Mouse (Mus musculus) MEL (cell line): ENCODE data around the gene Slain1.

ENCODE experiments used
- BHLHE40 ChIP-seq: IDR thresholded peaks from 2 replicates; pipeline ENCODE4 v1.6.1; 2012; ENCODE audit warnings: low read depth, mild to moderate bottlenecking, inconsistent platforms, low read length, improper control_type of control experiment, borderline replicate concordance
- CTCF ChIP-seq, 3 experiments: IDR thresholded peaks in 2 of 3; conservative IDR thresholded peaks in 1 of 3; 2 replicates each; pipeline ENCODE4 v1.5.1; 2011 to 2012; ENCODE audit warnings: low read length in 3 of 3, low read depth in 2 of 3, mild to moderate bottlenecking in 2 of 3, improper control_type of control experiment in 1 of 3, inconsistent platforms in 1 of 3, mixed read lengths in 1 of 3, moderate library complexity in 1 of 3; ENCODE audit not compliant: control insufficient read depth in 1 of 3, insufficient read depth in 1 of 3, poor library complexity in 1 of 3, severe bottlenecking in 1 of 3
- ELF1 ChIP-seq: IDR thresholded peaks from 2 replicates; pipeline ENCODE4 v1.6.1; 2014; ENCODE audit warnings: low read depth, mild to moderate bottlenecking, inconsistent platforms, low read length, improper control_type of control experiment, moderate library complexity
- ETS1 ChIP-seq: IDR thresholded peaks from 2 replicates; pipeline ENCODE4 v1.6.1; 2012; ENCODE audit warnings: low read depth, mild to moderate bottlenecking, inconsistent platforms, low read length, improper control_type of control experiment, moderate library complexity
- GABPA ChIP-seq: IDR thresholded peaks from 2 replicates; pipeline ENCODE4 v1.6.1; 2012; ENCODE audit warnings: low read depth, mild to moderate bottlenecking, inconsistent platforms, low read length, improper control_type of control experiment, moderate library complexity
- JUND ChIP-seq: IDR thresholded peaks from 2 replicates; pipeline ENCODE4 v1.6.1; 2011; ENCODE audit warnings: low read depth, mild to moderate bottlenecking, improper control_type of control experiment, low read length
- MYC ChIP-seq: IDR thresholded peaks from 2 replicates; pipeline ENCODE4 v1.6.1; 2011; ENCODE audit warnings: low read depth, mild to moderate bottlenecking, low read length, improper control_type of control experiment, moderate library complexity
- POLR2A ChIP-seq, 2 experiments: IDR thresholded peaks; 2 replicates each; pipeline ENCODE4 v1.6.1; 2011 to 2012; ENCODE audit warnings: low read length in 2 of 2, mild to moderate bottlenecking in 2 of 2, control low read depth in 1 of 2, improper control_type of control experiment in 1 of 2, low read depth in 1 of 2, moderate library complexity in 1 of 2; ENCODE audit not compliant: control insufficient read depth in 1 of 2, insufficient read depth in 1 of 2, poor library complexity in 1 of 2
- POLR2AphosphoS5 ChIP-seq: IDR thresholded peaks from 2 replicates; pipeline ENCODE4 v1.6.1; 2012; ENCODE audit warnings: low read depth, borderline replicate concordance, mild to moderate bottlenecking, inconsistent platforms, low read length, moderate library complexity, mixed read lengths
- SIN3A ChIP-seq: IDR thresholded peaks from 2 replicates; pipeline ENCODE4 v1.6.1; 2012; ENCODE audit warnings: low read length, improper control_type of control experiment, inconsistent platforms

GRCm38 (mm10) chr14:103655448-103655847, 5.4 kb downstream of the Slain1 start:
- no peak for TF ChIP-seq POLR2AphosphoS5
- no peak for TF ChIP-seq SIN3A
- TF ChIP-seq CTCF (IDR thresholded peaks at IDR 0.05 in 2 of 3, conservative IDR thresholded peaks at IDR 0.05 in 1 of 3; ENCODE audit: control insufficient read depth in 1 of 3, insufficient read depth in 1 of 3, low read depth in 2 of 3, low read length in 3 of 3, poor library complexity in 1 of 3, severe bottlenecking in 1 of 3), result no peak
- no peak for TF ChIP-seq POLR2A (IDR thresholded peaks at IDR 0.05; ENCODE audit: control insufficient read depth in 1 of 2, insufficient read depth in 1 of 2, low read depth in 1 of 2, low read length in 2 of 2, poor library complexity in 1 of 2)
- TF ChIP-seq ETS1, result no peak
- TF ChIP-seq BHLHE40, result no peak
- no peak for TF ChIP-seq MYC
- TF ChIP-seq ELF1, result no peak
- TF ChIP-seq GABPA, result no peak
- no peak for TF ChIP-seq JUND
